Mouse (Mus musculus) testis, adult 2 months (tissue): ENCODE measurements at regions not wholly inside any gene's neighbourhood (a gene's known extent, or its start where the extent isn't known, plus 50 kb on each side); places are given as distances from the start of the nearest gene placed in this dataset.

ENCODE experiments used
- CTCF ChIP-seq: fragments of 200-500 bp; IDR thresholded peaks from 2 replicates; pipeline ENCODE4 v1.5.1; 2012; ENCODE audit warnings: low read depth, mild to moderate bottlenecking, inconsistent platforms, low read length, moderate library complexity; ENCODE audit not compliant: control insufficient read depth, insufficient read depth, insufficient replicate concordance
- POLR2A ChIP-seq: fragments of 200-500 bp; IDR thresholded peaks from 2 replicates; pipeline ENCODE4 v1.6.1; 2012; ENCODE audit warnings: low read depth, mild to moderate bottlenecking, inconsistent platforms, low read length, moderate library complexity; ENCODE audit not compliant: control insufficient read depth

GRCm38 (mm10) chr10:25036928-25037327 is 109.6 kb upstream of the Arg1 start:
- no peak for TF ChIP-seq POLR2A
- TF ChIP-seq CTCF: no peak
